Mouse (Mus musculus) MEL (cell line): ENCODE results near the gene Lipt2.

ENCODE experiments used
- BHLHE40 ChIP-seq: IDR thresholded peaks from 2 replicates; pipeline ENCODE4 v1.6.1; 2012; ENCODE audit warnings: low read depth, mild to moderate bottlenecking, inconsistent platforms, low read length, improper control_type of control experiment, borderline replicate concordance
- CTCF ChIP-seq, 3 experiments: IDR thresholded peaks in 2 of 3; conservative IDR thresholded peaks in 1 of 3; 2 replicates each; pipeline ENCODE4 v1.5.1; 2011 to 2012; ENCODE audit warnings: low read length in 3 of 3, low read depth in 2 of 3, mild to moderate bottlenecking in 2 of 3, improper control_type of control experiment in 1 of 3, inconsistent platforms in 1 of 3, mixed read lengths in 1 of 3, moderate library complexity in 1 of 3; ENCODE audit not compliant: control insufficient read depth in 1 of 3, insufficient read depth in 1 of 3, poor library complexity in 1 of 3, severe bottlenecking in 1 of 3
- KAT2A ChIP-seq: conservative IDR thresholded peaks from 2 replicates; pipeline ENCODE4 v1.6.1; 2012; ENCODE audit warnings: low read depth, low read length, improper control_type of control experiment, inconsistent platforms
- MAFK ChIP-seq: IDR thresholded peaks from 2 replicates; pipeline ENCODE4 v1.6.1; 2011; ENCODE audit warnings: low read depth, mild to moderate bottlenecking, low read length, improper control_type of control experiment, borderline replicate concordance
- POLR2A ChIP-seq, 2 experiments: IDR thresholded peaks; 2 replicates each; pipeline ENCODE4 v1.6.1; 2011 to 2012; ENCODE audit warnings: low read length in 2 of 2, mild to moderate bottlenecking in 2 of 2, control low read depth in 1 of 2, improper control_type of control experiment in 1 of 2, low read depth in 1 of 2, moderate library complexity in 1 of 2; ENCODE audit not compliant: control insufficient read depth in 1 of 2, insufficient read depth in 1 of 2, poor library complexity in 1 of 2

GRCm38 (mm10) chr7:100123486-100123885 is 35.6 kb upstream of the Lipt2 start:
- TF ChIP-seq CTCF (IDR thresholded peaks at IDR 0.05 in 2 of 3, conservative IDR thresholded peaks at IDR 0.05 in 1 of 3; ENCODE audit: control insufficient read depth in 1 of 3, insufficient read depth in 1 of 3, low read depth in 2 of 3, low read length in 3 of 3, poor library complexity in 1 of 3, severe bottlenecking in 1 of 3) (peak; percentile 62 to 86 (median 67)), MAFK (no peak), POLR2A (IDR thresholded peaks at IDR 0.05; ENCODE audit: control insufficient read depth in 1 of 2, insufficient read depth in 1 of 2, low read depth in 1 of 2, low read length in 2 of 2, poor library complexity in 1 of 2) (no peak), KAT2A (no peak), BHLHE40 (no peak)
